Comparison of ENCODE assay signal across 10 mouse cellular contexts in genomic region chr1:36066216-36066980, GRCm38 (mm10). TPM values are rescaled to one million over a fixed set of nuclear protein-coding genes. Genes with fewer than 3 reads are reported as not detected.
A peak's percentile ranks its signal among the peaks of the same experiment; 100 is the strongest.
DNase-seq lines count a peak whose midpoint lies in the region; ATAC-seq and TF ChIP-seq lines count a peak whose summit lies in the region.
"Had no signal": no experiment of that assay in that cellular context is flagged by ENCODE, and none has a peak within 500 bp of the region (broad histone marks: within the 10 kb centered on the region; RNA-seq: fewer than 3 reads in every experiment).

No protein-coding gene starts in this region.

- no peak overlapping the region for H3K9ac ChIP-seq in forebrain, embryonic 14.5 days (ENCODE audit: low read length)
- peak overlapping the region; percentile 39 for H3K9ac ChIP-seq in liver, postnatal 0 days (replicated peaks)

- H3K4me2 ChIP-seq in forebrain, embryonic 14.5 days (ENCODE audit: low read length), result no peak overlapping the region
- peak overlapping the region; percentile 69; the same call in 1 of the 2 replicates for H3K4me2 ChIP-seq in liver, postnatal 0 days (ENCODE audit: low read depth, low read length)

- peaks cover 9% of the 10 kb centered on the region for H3K36me3 ChIP-seq in forebrain, embryonic 10.5 days (replicated peaks)
- H3K36me3 ChIP-seq in forebrain, embryonic 14.5 days (ENCODE audit: control insufficient read depth, insufficient read depth, low read length), result no peaks in the 10 kb centered on the region
- peaks cover 11% of the 10 kb centered on the region for H3K36me3 ChIP-seq in liver, postnatal 0 days (replicated peaks; ENCODE audit: insufficient read depth, low read length)

- WGBS in forebrain, embryonic 10.5 days, result 88% methylated on average over 6 of the region's 6 CpGs
- WGBS in forebrain, embryonic 14.5 days, result 93% methylated on average over 6 of the region's 6 CpGs
- 71% methylated on average over 6 of the region's 6 CpGs for WGBS in liver, postnatal 0 days (ENCODE audit: insufficient replicate concordance)

- no peak for ATAC-seq in forebrain, embryonic 14.5 days
- ATAC-seq in liver, postnatal 0 days, result peak; percentile 41

- H3K27me3 ChIP-seq in forebrain, embryonic 10.5 days (ENCODE audit: poor library complexity, severe bottlenecking), result peaks cover 61% of the 10 kb centered on the region
- H3K27me3 ChIP-seq in forebrain, embryonic 14.5 days (replicated peaks; ENCODE audit: control insufficient read depth, insufficient read depth, low read length), result no peaks in the 10 kb centered on the region
- H3K27me3 ChIP-seq in liver, postnatal 0 days (ENCODE audit: insufficient read depth, low read length), result no peaks in the 10 kb centered on the region

- no peak for TF ChIP-seq CTCF in liver, postnatal 0 days (IDR thresholded peaks at IDR 0.05; ENCODE audit: low read depth)

- TF ChIP-seq EP300 in liver, postnatal 0 days (IDR thresholded peaks at IDR 0.05; ENCODE audit: low read depth), result peak; percentile 34; the same call in 1 of the 2 replicates

- peak; percentile 13 for DNase-seq in forebrain, embryonic 10.5 days (ENCODE audit: extremely low spot score, low spot score)
- no peak for DNase-seq in forebrain, embryonic 14.5 days (ENCODE audit: low spot score)
- peak; percentile 1 for DNase-seq in layer of hippocampus, adult 9-11 months
- no peak for DNase-seq in layer of hippocampus, adult 9-10 months (ENCODE audit: low spot score)
- peak; percentile 10 for DNase-seq in urinary bladder, adult 2 months (ENCODE audit: low spot score)
- no peak for DNase-seq in urinary bladder, postnatal 10 days (ENCODE audit: low spot score)
- DNase-seq in liver, postnatal 0 days, result peak; percentile 56
- DNase-seq in ovary, postnatal 10 days (ENCODE audit: low spot score), result no peak

- no peak overlapping the region for H3K27ac ChIP-seq in forebrain, embryonic 10.5 days
- no peak overlapping the region for H3K27ac ChIP-seq in forebrain, embryonic 14.5 days (ENCODE audit: low read depth, low read length)
- peak overlapping the region; percentile 90 for H3K27ac ChIP-seq in liver, postnatal 0 days (ENCODE audit: low read depth)

- no peaks in the 10 kb centered on the region for H3K9me3 ChIP-seq in forebrain, embryonic 10.5 days
- H3K9me3 ChIP-seq in forebrain, embryonic 14.5 days (replicated peaks; ENCODE audit: control insufficient read depth, low read length), result no peaks in the 10 kb centered on the region
- H3K9me3 ChIP-seq in liver, postnatal 0 days (ENCODE audit: low read length), result no peaks in the 10 kb centered on the region
- H3K9me3 ChIP-seq: hindbrain, embryonic 10.5 days had no signal

- H3K4me3 ChIP-seq in forebrain, embryonic 10.5 days, result no peak overlapping the region
- no peak overlapping the region for H3K4me3 ChIP-seq in forebrain, embryonic 14.5 days (ENCODE audit: low read depth, low read length)
- no peak overlapping the region for H3K4me3 ChIP-seq in liver, postnatal 0 days (ENCODE audit: low read depth, low read length)
- H3K4me3 ChIP-seq: heart, adult 2 months had no signal

- peaks cover 85% of the 10 kb centered on the region for H3K4me1 ChIP-seq in forebrain, embryonic 10.5 days
- H3K4me1 ChIP-seq in forebrain, embryonic 14.5 days (ENCODE audit: control insufficient read depth, insufficient read depth, low read length), result peaks cover 34% of the 10 kb centered on the region
- H3K4me1 ChIP-seq in liver, postnatal 0 days (ENCODE audit: insufficient read depth), result peaks cover 55% of the 10 kb centered on the region

RNA-seq across cellular contexts. Expression of gene Hs6st1, which starts 1.8 kb away (rescaled TPM):
- 4.2 TPM in 2 replicates for polyA plus RNA-seq in forebrain, embryonic 10.5 days (2016; fragmentation: Nextera tagmentation; extraction: Ambion mirVana)
- polyA plus RNA-seq in forebrain, embryonic 14.5 days (2014; fragmentation: Nextera tagmentation; extraction: Ambion mirVana), result 10.2 and 10.6 TPM in 2 replicates
- 29.0 and 30.1 TPM in 2 replicates for polyA plus RNA-seq in urinary bladder, adult 2 months (2012; rRNA removed)
- 12.8 and 13.3 TPM in 2 replicates for polyA plus RNA-seq in liver, postnatal 0 days (2015; fragmentation: Nextera tagmentation; extraction: Ambion mirVana)

Comparison
In these comparisons a context has a peak if more than half of its experiments do, and no peak if none do; other contexts are left out.
1. DNase-seq: peak in forebrain, embryonic 10.5 days (single experiment), layer of hippocampus, adult 9-11 months (single experiment), urinary bladder, adult 2 months (single experiment) and liver, postnatal 0 days (single experiment); none in forebrain, embryonic 14.5 days (single experiment), layer of hippocampus, adult 9-10 months (single experiment), urinary bladder, postnatal 10 days (single experiment) and ovary, postnatal 10 days (single experiment).